Mouse (Mus musculus): ENCODE data around the gene Stpg2.

Gene Stpg2

DNA sequence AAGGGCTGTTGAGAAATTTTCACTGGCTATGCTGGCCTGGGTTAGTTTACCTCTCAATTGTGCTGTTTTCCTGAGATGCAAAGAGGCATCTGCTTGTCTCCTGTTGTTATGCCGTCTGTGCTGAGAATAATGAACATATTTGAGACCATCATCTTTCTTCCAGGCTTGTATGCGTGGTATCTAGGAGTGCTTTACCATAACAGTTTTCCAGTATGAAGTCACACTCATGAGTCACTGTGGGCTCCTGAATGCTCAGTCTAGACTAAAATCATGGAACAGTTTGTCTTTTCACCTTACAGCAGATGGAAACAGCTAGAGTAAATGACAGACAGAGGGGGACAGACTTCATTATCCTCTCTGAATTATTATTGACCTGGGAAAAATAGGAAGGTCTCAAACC lies 527.7 kb downstream of the Stpg2 start:
- DNase-seq (ENCODE audit: low read depth, low spot score): no peak

DNA sequence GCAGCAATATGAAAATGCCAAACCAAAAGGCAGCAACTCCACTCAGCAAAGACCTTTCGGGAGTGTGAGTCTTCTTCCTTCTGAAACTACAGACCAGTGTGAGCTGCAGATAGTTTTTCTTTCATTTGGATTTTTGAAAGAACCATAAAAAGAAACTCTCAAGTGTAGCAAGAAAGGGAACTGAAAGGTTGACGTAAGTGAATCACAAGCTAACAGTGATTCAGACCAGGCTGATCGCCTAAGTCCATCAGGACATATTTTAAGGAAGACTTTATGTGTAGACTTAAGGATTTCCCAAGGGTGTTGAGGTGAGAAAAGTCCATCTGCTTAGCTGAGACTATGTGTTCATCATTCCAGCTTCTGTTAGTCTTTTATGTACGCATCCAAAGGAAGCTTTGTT lies 533.9 kb downstream of the Stpg2 start:
- DNase-seq (ENCODE audit: low read depth, low spot score): no peak
